Mouse (Mus musculus): ENCODE measurements around the gene Borcs5. TPM values are rescaled to one million over a fixed set of nuclear protein-coding genes. Genes with fewer than 3 reads are reported as not detected.

Gene Borcs5
- polyA plus RNA-seq, 1 experiment from 2014 or later = 17.6 TPM

GRCm38 (mm10) chr6:134730978-134731377 lies 91.7 kb downstream of the Borcs5 start:
- 50% methylated on average over 3 of the region's 3 CpGs for whole genome bisulfite sequencing
- Histone ChIP-seq H3K27ac (ENCODE audit: low read length) (peak overlapping the region; percentile 75), H3K9ac (ENCODE audit: low read depth, low read length) (no peak overlapping the region), H3K9me3 (ENCODE audit: control insufficient read depth, low read length) (no peaks in the 10 kb centered on the region), H3K4me2 (ENCODE audit: low read depth, low read length) (0 out of 2 replicates have a peak overlapping the region, but pooled peaks have one; percentile 14), H3K27me3 (replicated peaks; ENCODE audit: control insufficient read depth, insufficient read depth, low read length) (no peaks in the 10 kb centered on the region), H3K36me3 (ENCODE audit: control insufficient read depth, insufficient read depth, low read length) (0 out of 2 replicates have a peak, but pooled peaks cover 4% of the 10 kb centered on the region), H3K4me3 (ENCODE audit: low read length) (no peak overlapping the region), H3K4me1 (ENCODE audit: control insufficient read depth, insufficient read depth, low read length) (peaks cover 13% of the 10 kb centered on the region)
- ATAC-seq = peak; percentile 94

DNA sequence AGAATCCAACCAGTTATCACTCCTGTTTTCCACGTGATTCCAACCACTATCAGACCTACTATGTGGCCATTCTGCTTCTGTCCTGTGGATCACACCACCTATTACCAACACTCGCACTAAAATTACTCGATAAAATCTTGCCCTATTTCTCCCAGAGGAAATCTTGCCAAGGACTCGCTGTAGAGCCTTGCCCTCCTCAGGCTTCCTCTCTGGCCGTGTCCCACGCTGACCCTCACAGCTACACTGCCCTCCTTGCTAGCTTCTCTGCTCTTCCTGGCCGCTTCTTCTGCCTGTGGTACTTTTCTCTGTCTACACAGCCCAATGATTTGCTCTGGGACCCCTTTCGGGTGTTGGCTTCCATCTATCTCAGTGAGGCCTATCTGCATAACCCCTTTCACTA lies 93.5 kb downstream of the Borcs5 start:
- no peak overlapping the region for H3K4me3 ChIP-seq (ENCODE audit: low read length)
- no peaks in the 10 kb centered on the region for H3K9me3 ChIP-seq (ENCODE audit: control insufficient read depth, low read length)
- ATAC-seq = no peak
- H3K27ac ChIP-seq (ENCODE audit: low read length) = no peak overlapping the region; the same call in 1 of the 2 replicates
- H3K9ac ChIP-seq (ENCODE audit: low read depth, low read length) = no peak overlapping the region
- 85% methylated on average over 8 of the region's 8 CpGs for WGBS
- no peaks in the 10 kb centered on the region for H3K27me3 ChIP-seq (replicated peaks; ENCODE audit: control insufficient read depth, insufficient read depth, low read length)
- H3K36me3 ChIP-seq (ENCODE audit: control insufficient read depth, insufficient read depth, low read length) = no peaks in the 10 kb centered on the region; the same call in 1 of the 2 replicates
- peaks cover 13% of the 10 kb centered on the region for H3K4me1 ChIP-seq (ENCODE audit: control insufficient read depth, insufficient read depth, low read length)
- H3K4me2 ChIP-seq (ENCODE audit: low read depth, low read length) = no peak overlapping the region

GRCm38 (mm10) chr6:134733800-134734221 lies 94.5 kb downstream of the Borcs5 start:
- Histone ChIP-seq H3K4me3 (ENCODE audit: low read length) (no peak overlapping the region), H3K9ac (ENCODE audit: low read depth, low read length) (no peak overlapping the region), H3K9me3 (ENCODE audit: control insufficient read depth, low read length) (no peaks in the 10 kb centered on the region), H3K36me3 (ENCODE audit: control insufficient read depth, insufficient read depth, low read length) (peaks cover 5% of the 10 kb centered on the region), H3K4me2 (ENCODE audit: low read depth, low read length) (no peak overlapping the region), H3K27ac (ENCODE audit: low read length) (no peak overlapping the region), H3K4me1 (ENCODE audit: control insufficient read depth, insufficient read depth, low read length) (peaks cover 13% of the 10 kb centered on the region), H3K27me3 (replicated peaks; ENCODE audit: control insufficient read depth, insufficient read depth, low read length) (no peaks in the 10 kb centered on the region)
- ATAC-seq = no peak
- 37% methylated on average over 5 of the region's 5 CpGs for WGBS

- no peaks in the 10 kb centered on the region for H3K9me3 ChIP-seq (ENCODE audit: control insufficient read depth, low read length)
- ATAC-seq = no peak
- no peak overlapping the region for H3K4me2 ChIP-seq (ENCODE audit: low read depth, low read length)
- no peak overlapping the region for H3K4me3 ChIP-seq (ENCODE audit: low read length)
- WGBS = 84% methylated on average over 3 of the region's 3 CpGs
- H3K4me1 ChIP-seq (ENCODE audit: control insufficient read depth, insufficient read depth, low read length) = peaks cover 7% of the 10 kb centered on the region
- no peaks in the 10 kb centered on the region for H3K27me3 ChIP-seq (replicated peaks; ENCODE audit: control insufficient read depth, insufficient read depth, low read length)
- H3K36me3 ChIP-seq (ENCODE audit: control insufficient read depth, insufficient read depth, low read length) = peaks cover 9% of the 10 kb centered on the region
- no peak overlapping the region for H3K9ac ChIP-seq (ENCODE audit: low read depth, low read length)
- H3K27ac ChIP-seq (ENCODE audit: low read length) = no peak overlapping the region
These were observed 97.5 kb downstream of the Borcs5 start for GRCm38 (mm10) chr6:134736853-134737252.

DNA sequence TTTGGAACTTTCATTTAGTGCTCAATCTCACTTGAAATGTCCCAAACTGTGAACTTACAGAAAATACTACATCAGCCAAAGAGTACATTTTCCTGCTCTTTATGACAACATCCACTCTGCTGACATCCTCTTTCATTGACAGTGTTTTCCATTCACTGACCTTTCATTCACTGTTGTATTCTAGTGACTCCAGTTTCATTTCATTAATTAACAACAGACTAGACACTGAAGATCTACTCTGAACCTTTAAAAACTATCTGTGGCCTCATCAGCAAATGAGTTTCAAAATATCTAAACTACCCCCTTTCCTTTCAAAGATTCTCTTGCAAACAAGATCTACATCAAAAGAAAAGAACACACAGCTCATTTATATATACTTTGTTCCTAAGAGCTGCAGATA lies 104.3 kb downstream of the Borcs5 start:
- H3K4me1 ChIP-seq (ENCODE audit: control insufficient read depth, insufficient read depth, low read length) = no peaks in the 10 kb centered on the region
- ATAC-seq = no peak
- H3K4me3 ChIP-seq (ENCODE audit: low read length) = no peak overlapping the region
- H3K27ac ChIP-seq (ENCODE audit: low read length) = no peak overlapping the region
- H3K9ac ChIP-seq (ENCODE audit: low read depth, low read length) = no peak overlapping the region
- peaks cover 7% of the 10 kb centered on the region for H3K36me3 ChIP-seq (ENCODE audit: control insufficient read depth, insufficient read depth, low read length)
- no peaks in the 10 kb centered on the region for H3K9me3 ChIP-seq (ENCODE audit: control insufficient read depth, low read length)
- H3K27me3 ChIP-seq (replicated peaks; ENCODE audit: control insufficient read depth, insufficient read depth, low read length) = no peaks in the 10 kb centered on the region
- H3K4me2 ChIP-seq (ENCODE audit: low read depth, low read length) = no peak overlapping the region

DNA sequence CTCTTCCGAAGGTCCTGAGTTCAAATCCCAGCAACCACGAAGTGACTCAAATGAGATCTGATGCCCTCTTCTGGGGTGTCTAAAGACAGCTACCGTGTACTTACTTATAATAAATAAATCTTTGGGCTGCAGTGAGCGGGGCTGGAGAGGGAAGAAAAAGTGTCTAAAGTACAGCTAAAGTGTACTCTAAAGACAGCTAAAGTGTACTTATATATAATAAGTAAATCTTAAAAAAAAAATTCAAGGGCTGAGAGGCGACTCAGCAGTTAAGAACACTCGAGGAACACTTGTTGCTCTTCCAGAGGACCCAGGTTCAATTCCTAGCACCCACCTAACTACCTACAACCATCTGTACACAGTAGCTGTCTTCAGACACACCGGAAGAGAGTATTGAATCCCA lies 106.6 kb downstream of the Borcs5 start:
- no peaks in the 10 kb centered on the region for H3K27me3 ChIP-seq (replicated peaks; ENCODE audit: control insufficient read depth, insufficient read depth, low read length)
- no peaks in the 10 kb centered on the region for H3K9me3 ChIP-seq (ENCODE audit: control insufficient read depth, low read length)
- no peak overlapping the region for H3K4me3 ChIP-seq (ENCODE audit: low read length)
- 94% methylated on average over 7 of the region's 7 CpGs for WGBS
- H3K36me3 ChIP-seq (ENCODE audit: control insufficient read depth, insufficient read depth, low read length) = 0 out of 2 replicates have a peak, but pooled peaks cover 4% of the 10 kb centered on the region
- ATAC-seq = no peak
- H3K4me1 ChIP-seq (ENCODE audit: control insufficient read depth, insufficient read depth, low read length) = no peaks in the 10 kb centered on the region
- no peak overlapping the region for H3K4me2 ChIP-seq (ENCODE audit: low read depth, low read length)
- no peak overlapping the region for H3K27ac ChIP-seq (ENCODE audit: low read length)
- no peak overlapping the region for H3K9ac ChIP-seq (ENCODE audit: low read depth, low read length)

- ATAC-seq = no peak
- H3K36me3 ChIP-seq (ENCODE audit: control insufficient read depth, insufficient read depth, low read length) = 0 out of 2 replicates have a peak, but pooled peaks cover 4% of the 10 kb centered on the region
- H3K9ac ChIP-seq (ENCODE audit: low read depth, low read length) = no peak overlapping the region
- no peaks in the 10 kb centered on the region for H3K27me3 ChIP-seq (replicated peaks; ENCODE audit: control insufficient read depth, insufficient read depth, low read length)
- no peak overlapping the region for H3K4me2 ChIP-seq (ENCODE audit: low read depth, low read length)
- no peaks in the 10 kb centered on the region for H3K9me3 ChIP-seq (ENCODE audit: control insufficient read depth, low read length)
- no peak overlapping the region for H3K27ac ChIP-seq (ENCODE audit: low read length)
- no peak overlapping the region for H3K4me3 ChIP-seq (ENCODE audit: low read length)
- no peaks in the 10 kb centered on the region for H3K4me1 ChIP-seq (ENCODE audit: control insufficient read depth, insufficient read depth, low read length)
- 87% methylated on average over 3 of the region's 3 CpGs for WGBS
These were observed 108.8 kb downstream of the Borcs5 start for GRCm38 (mm10) chr6:134748126-134748525.

GRCm38 (mm10) chr6:134751087-134751486 lies 111.8 kb downstream of the Borcs5 start:
- H3K4me2 ChIP-seq (ENCODE audit: low read depth, low read length) = no peak overlapping the region
- ATAC-seq = peak; percentile 90
- peak overlapping the region; percentile 40; the same call in 1 of the 2 replicates for H3K27ac ChIP-seq (ENCODE audit: low read length)

GRCm38 (mm10) chr6:134751883-134752647 lies 112.8 kb downstream of the Borcs5 start:
- no peak for ATAC-seq
- Histone ChIP-seq H3K27ac (ENCODE audit: low read length) (peak overlapping the region; percentile 40), H3K9ac (ENCODE audit: low read depth, low read length) (no peak overlapping the region), H3K36me3 (ENCODE audit: control insufficient read depth, insufficient read depth, low read length) (0 out of 2 replicates have a peak, but pooled peaks cover 4% of the 10 kb centered on the region), H3K27me3 (replicated peaks; ENCODE audit: control insufficient read depth, insufficient read depth, low read length) (no peaks in the 10 kb centered on the region), H3K4me3 (ENCODE audit: low read length) (no peak overlapping the region), H3K9me3 (ENCODE audit: control insufficient read depth, low read length) (no peaks in the 10 kb centered on the region), H3K4me1 (ENCODE audit: control insufficient read depth, insufficient read depth, low read length) (no peaks in the 10 kb centered on the region), H3K4me2 (ENCODE audit: low read depth, low read length) (no peak overlapping the region)
- WGBS = 78% methylated on average over 5 of the region's 5 CpGs

More at GRCm38 (mm10) chr6:134751087-134751486, 111.8 kb downstream of the Borcs5 start:
- H3K9ac ChIP-seq (ENCODE audit: low read depth, low read length) = no peak overlapping the region
- 0 out of 2 replicates have a peak, but pooled peaks cover 4% of the 10 kb centered on the region for H3K36me3 ChIP-seq (ENCODE audit: control insufficient read depth, insufficient read depth, low read length)
- H3K4me3 ChIP-seq (ENCODE audit: low read length) = no peak overlapping the region
- 81% methylated on average over 4 of the region's 4 CpGs for WGBS
- H3K4me1 ChIP-seq (ENCODE audit: control insufficient read depth, insufficient read depth, low read length) = no peaks in the 10 kb centered on the region
- H3K27me3 ChIP-seq (replicated peaks; ENCODE audit: control insufficient read depth, insufficient read depth, low read length) = no peaks in the 10 kb centered on the region
- H3K9me3 ChIP-seq (ENCODE audit: control insufficient read depth, low read length) = no peaks in the 10 kb centered on the region
